Mouse (Mus musculus) testis, adult 2 months (tissue): Measurements from ENCODE around the gene Hist3h2ba. TPM values are rescaled to one million over a fixed set of nuclear protein-coding genes. Genes with fewer than 3 reads are reported as not detected.

Source experiments
- H3K27ac ChIP-seq: fragments of 200-500 bp; 2 replicates; pipeline ENCODE4 v1.5.1; 2012; ENCODE audit warnings: low read depth, low read length; ENCODE audit not compliant: control insufficient read depth, insufficient read depth
- H3K27me3 ChIP-seq: fragments of 200-500 bp; 2 replicates; pipeline ENCODE4 v1.6.1; 2012; ENCODE audit warnings: mild to moderate bottlenecking, low read length, moderate library complexity; ENCODE audit not compliant: control insufficient read depth, insufficient read depth
- H3K36me3 ChIP-seq: fragments of 200-500 bp; 2 replicates; pipeline ENCODE4 v1.6.1; 2012; ENCODE audit warnings: mild to moderate bottlenecking, low read length; ENCODE audit not compliant: control insufficient read depth, insufficient read depth
- H3K4me1 ChIP-seq: fragments of 200-500 bp; 2 replicates; pipeline ENCODE4 v1.6.1; 2012; ENCODE audit warnings: low read length; ENCODE audit not compliant: control insufficient read depth, insufficient read depth
- H3K4me3 ChIP-seq: fragments of 200-500 bp; 2 replicates; pipeline ENCODE4 v1.5.1; 2012; ENCODE audit warnings: low read depth, mild to moderate bottlenecking, low read length, moderate library complexity, mixed read lengths; ENCODE audit not compliant: control insufficient read depth
- CTCF ChIP-seq: fragments of 200-500 bp; IDR thresholded peaks from 2 replicates; pipeline ENCODE4 v1.5.1; 2012; ENCODE audit warnings: low read depth, mild to moderate bottlenecking, inconsistent platforms, low read length, moderate library complexity; ENCODE audit not compliant: control insufficient read depth, insufficient read depth, insufficient replicate concordance
- POLR2A ChIP-seq: fragments of 200-500 bp; IDR thresholded peaks from 2 replicates; pipeline ENCODE4 v1.6.1; 2012; ENCODE audit warnings: low read depth, mild to moderate bottlenecking, inconsistent platforms, low read length, moderate library complexity; ENCODE audit not compliant: control insufficient read depth
- polyA plus RNA-seq: library from polyadenylated mRNA; depleted of rRNA; stranded (reverse); fragments of >200 nt; gene quantifications from 2 replicates; pipeline ENCODE4 v1.2.3, GENCODE M21; 2012

Hist3h2ba gene
- polyA plus RNA-seq, 1 experiment = 8.7 TPM

DNA sequence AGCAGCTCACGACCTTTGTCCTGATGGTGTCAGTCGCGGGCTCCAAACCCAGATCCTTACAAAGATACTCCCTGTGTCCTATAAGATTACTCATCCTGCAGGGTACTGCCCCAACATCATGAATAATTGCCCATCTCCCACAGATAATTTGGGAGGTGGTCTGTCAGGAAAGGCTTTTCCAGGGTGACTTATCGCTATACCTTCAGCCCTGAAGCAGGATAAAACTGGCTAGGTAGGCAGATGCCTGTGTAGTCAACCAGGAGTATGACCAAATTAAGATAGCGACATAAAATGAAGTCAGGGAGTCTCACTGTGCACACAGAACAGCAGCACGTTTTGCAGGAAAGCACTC lies 9.7 kb upstream of the Hist3h2ba start:
- TF ChIP-seq POLR2A (no peak), CTCF (no peak)
- Histone ChIP-seq H3K4me3 (peak overlapping the region; percentile 85), H3K27ac (peak overlapping the region; percentile 69), H3K36me3 (no peaks in the 10 kb centered on the region; the same call in 1 of the 2 replicates), H3K4me1 (peaks cover 11% of the 10 kb centered on the region), H3K27me3 (no peaks in the 10 kb centered on the region)

DNA sequence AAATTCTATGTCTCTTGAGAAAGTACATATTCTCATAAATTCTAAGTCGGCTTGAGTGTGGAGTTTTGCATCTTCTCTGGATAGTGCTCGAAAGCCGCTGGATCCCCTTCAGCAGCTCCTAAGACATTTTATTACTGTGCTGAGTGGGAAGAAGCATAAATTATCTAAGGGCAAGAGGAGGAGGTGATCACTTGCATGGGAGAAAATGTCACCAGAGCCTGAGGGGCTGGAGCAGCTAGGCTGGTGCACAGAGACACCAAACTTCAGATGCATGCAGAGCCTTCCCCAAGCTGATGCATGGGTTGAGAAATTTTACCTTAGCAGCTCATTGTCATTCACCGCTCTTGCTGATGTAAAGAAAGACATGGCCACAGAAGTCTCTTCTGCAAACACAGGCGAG lies 4.6 kb upstream of the Hist3h2ba start:
- H3K4me3 ChIP-seq = no peak overlapping the region
- H3K36me3 ChIP-seq = no peaks in the 10 kb centered on the region
- peaks cover 6% of the 10 kb centered on the region for H3K4me1 ChIP-seq
- no peak for TF ChIP-seq POLR2A
- TF ChIP-seq CTCF = no peak
- H3K27me3 ChIP-seq = no peaks in the 10 kb centered on the region
- no peak overlapping the region for H3K27ac ChIP-seq

DNA sequence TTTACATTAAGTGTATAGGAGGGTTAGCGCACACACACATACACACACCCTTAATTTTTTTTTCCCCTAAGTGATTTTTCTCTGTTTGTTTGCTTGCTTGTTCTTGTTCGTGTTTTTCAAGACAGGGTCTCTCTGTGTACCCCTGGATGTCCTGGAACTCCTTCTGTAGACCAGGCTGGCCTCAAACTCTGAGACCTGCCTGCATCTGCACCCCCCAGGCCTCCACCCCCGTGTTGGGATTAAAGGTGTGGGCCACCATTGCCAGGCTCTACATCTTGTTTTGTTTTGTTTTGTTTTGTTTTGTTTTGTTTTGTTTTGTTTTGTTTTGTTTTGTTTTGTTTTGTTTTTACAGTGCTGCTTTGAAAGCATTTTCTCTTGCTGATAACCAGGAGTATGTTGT lies 1.4 kb upstream of the Hist3h2ba start:
- H3K27ac ChIP-seq = no peak overlapping the region
- TF ChIP-seq POLR2A (no peak), CTCF (no peak)
- H3K27me3 ChIP-seq = no peaks in the 10 kb centered on the region
- peaks cover 6% of the 10 kb centered on the region for H3K4me1 ChIP-seq
- no peaks in the 10 kb centered on the region for H3K36me3 ChIP-seq
- no peak overlapping the region for H3K4me3 ChIP-seq

DNA sequence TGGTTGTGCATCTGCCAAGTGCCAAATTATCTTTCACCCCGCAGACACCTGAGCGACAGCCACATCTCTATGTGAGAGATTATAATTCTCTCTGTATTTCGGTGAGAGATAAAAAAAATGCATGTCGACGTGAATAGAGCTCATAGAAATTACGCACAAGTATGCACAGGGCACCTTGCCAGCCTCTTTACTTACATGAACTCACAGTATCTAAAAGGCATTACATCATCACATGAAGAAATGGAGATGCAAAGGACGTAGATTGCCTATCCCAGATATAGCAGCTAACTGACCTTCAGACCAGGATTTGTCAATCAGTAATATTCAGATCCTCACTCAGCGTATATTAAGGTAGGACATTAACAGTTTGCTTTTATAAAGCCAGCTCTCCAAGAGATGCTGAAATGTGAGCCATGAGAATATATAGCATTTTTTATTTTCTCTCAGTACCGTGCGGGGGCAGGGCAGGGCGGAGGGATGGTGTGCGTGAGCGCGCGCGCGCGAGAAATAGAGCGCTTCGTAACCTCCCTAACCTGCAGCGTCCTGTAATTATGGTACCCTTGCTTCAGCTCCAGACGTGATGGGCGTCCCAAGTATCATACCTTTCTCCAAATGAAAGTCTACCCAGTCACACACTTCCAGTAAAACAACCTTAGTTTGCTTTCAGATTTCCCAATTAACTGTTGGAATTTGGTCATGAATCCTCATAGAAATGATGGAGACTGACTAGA lies 757 bp upstream of the Hist3h2ba start:
- H3K4me1 ChIP-seq = peaks cover 6% of the 10 kb centered on the region
- H3K36me3 ChIP-seq = no peaks in the 10 kb centered on the region
- H3K27ac ChIP-seq = peak overlapping the region; percentile 50
- no peaks in the 10 kb centered on the region for H3K27me3 ChIP-seq
- no peak for TF ChIP-seq POLR2A
- no peak for TF ChIP-seq CTCF
- peak overlapping the region; percentile 36; the same call in 1 of the 2 replicates for H3K4me3 ChIP-seq

DNA sequence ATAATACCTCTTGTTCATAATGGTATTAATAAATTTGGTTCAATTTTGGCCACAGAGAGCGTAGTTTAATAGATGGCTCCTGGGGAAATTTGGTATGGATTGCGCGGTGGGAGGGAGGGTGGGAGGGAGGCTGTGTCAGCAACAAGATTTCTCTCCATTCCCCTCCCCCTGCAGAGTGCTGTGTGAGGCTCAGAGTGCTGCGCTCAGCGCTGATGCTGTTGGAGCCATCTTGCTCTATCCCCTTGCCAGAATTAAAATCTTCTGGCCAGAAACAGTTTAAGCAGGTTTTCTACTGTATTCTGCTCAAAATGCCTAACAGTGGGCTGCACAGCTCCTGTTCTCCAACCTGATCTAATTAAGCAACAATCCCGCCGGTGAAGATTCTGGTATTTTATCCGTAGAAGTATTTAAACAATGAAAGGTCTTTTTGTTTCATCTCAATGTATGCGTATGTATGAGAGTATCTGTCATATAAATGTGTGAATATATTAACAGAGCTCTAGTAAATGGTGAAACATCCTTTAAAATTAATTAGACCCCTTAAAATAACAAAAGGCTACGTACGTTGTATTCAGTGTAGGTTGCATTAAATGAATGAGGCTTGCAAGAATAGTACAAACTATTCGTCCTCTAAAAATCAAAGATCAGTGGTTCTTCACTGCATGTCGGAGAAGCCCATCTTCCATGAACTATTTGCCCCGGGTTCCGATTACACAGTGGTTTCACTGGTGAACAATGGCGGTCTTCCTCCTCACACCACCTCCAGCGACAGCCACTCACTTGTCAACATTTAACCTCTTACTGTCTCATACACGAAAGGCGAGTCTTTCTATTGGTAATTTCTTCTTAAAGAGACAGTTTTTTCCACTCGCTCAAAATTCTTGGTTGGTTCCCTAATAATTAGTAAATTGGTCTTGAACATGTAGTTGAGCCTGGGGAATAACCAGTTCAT lies 1.0 kb downstream of the Hist3h2ba start:
- H3K27ac ChIP-seq = peak overlapping the region; percentile 36; the same call in 1 of the 2 replicates
- peaks cover 16% of the 10 kb centered on the region for H3K4me1 ChIP-seq
- H3K4me3 ChIP-seq = no peak overlapping the region
- no peaks in the 10 kb centered on the region for H3K36me3 ChIP-seq
- no peak for TF ChIP-seq CTCF
- TF ChIP-seq POLR2A = no peak
- no peaks in the 10 kb centered on the region for H3K27me3 ChIP-seq

DNA sequence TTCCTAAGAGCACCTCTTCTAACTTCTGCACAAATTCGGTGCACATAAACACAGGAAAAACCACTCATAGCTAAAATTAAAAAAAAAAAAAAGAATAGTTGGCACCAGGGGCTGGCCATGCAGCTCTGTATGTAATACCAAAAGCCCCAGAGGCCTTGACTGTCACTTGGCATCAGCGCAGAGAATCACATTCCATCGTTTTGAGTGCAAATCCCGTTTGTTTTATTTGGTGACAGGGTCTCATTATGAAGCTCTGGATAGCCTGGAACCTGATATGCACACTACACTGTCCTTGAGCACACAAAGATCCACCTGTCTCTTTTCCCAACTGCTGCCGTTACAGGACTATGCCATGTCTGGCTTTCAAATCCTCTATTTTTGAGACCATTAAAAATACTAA lies 2.5 kb downstream of the Hist3h2ba start:
- Histone ChIP-seq H3K4me3 (no peak overlapping the region), H3K27ac (no peak overlapping the region), H3K36me3 (no peaks in the 10 kb centered on the region), H3K27me3 (no peaks in the 10 kb centered on the region), H3K4me1 (peaks cover 16% of the 10 kb centered on the region)
- TF ChIP-seq CTCF = no peak
- TF ChIP-seq POLR2A = no peak
